Mouse (Mus musculus): ENCODE results near the gene Usp30.

DNA sequence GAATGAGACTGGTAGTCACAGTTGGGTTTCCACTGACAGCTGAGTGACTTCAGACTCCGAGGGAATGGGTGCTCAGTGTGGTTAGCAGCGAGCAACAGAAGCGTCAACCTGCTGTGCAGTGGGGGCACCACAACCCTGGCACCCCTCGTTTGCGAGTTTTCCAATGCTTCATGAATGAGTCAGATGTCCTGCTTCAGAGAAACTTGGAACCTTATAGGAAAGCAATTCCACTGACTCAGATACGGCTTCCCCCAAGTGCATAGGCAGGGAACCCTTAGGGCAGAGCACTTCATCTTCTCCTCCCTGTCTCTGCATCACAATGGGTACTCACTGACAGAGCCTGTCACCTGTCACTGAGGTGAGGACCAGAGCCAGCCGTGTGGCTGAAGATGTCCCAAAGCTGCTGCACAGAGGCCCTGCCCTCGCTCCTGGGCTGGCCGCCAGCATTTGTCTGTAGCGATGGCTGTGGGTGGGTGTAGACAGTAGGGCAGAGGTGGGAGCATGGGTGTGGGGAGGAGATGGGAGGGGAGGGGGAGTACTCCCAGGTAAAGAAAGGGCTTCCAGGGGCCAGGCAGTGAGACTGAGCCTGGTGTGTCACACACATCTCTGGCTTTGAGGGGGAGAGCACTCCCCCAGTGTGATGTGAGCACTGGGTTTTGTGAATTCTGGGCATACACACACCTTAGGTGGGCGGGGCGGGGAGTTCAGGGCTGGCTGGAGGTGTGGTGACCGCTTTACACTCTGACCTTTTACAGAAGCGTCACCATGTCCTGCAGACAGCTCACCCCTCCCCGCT, 72.4 kb downstream of the Usp30 start:
- no peak for TF ChIP-seq CTCF (IDR thresholded peaks at IDR 0.05; ENCODE audit: extremely low read depth, insufficient read depth, low read length)
- no peak for TF ChIP-seq POLR2A (IDR thresholded peaks at IDR 0.05; ENCODE audit: extremely low read depth, insufficient read depth, low read length)
